ENCODE assay signal across 18 mouse cellular contexts in the genomic region with DNA sequence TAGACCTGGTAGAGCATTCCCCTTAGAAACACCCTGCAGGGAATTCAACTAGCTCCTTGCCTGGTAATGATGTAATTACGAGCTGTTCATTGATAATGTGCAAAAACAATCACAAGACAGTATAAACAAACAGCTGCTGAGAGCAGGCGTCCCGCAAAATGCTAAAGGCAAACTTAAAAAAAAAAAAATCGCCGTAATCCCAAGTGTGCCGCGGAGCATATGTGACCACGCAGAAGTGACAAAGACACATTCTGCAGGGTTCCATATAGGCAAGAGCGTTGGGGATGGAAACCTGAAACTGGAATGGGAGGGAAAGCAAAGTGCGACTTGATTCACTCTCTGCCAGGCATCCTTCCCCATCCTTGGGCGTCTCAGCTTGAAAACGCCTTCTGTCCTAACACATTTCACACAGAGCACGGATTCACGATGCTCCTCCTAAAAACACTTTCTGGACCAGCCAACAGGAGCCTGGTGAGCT. TPM values are rescaled to one million over a fixed set of nuclear protein-coding genes. Genes with fewer than 3 reads are reported as not detected.
DNase-seq lines count a peak whose midpoint lies in the region; ATAC-seq lines count a peak whose summit lies in the region.
"Had no signal": no experiment of that assay in that cellular context is flagged by ENCODE, and none has a peak within 500 bp of the region (broad histone marks: within the 10 kb centered on the region; RNA-seq: fewer than 3 reads in every experiment).

No protein-coding gene starts in this region.

- no peaks in the 10 kb centered on the region for H3K27me3 ChIP-seq in forebrain, embryonic 13.5 days
- no peaks in the 10 kb centered on the region for H3K27me3 ChIP-seq in forebrain, embryonic 10.5 days (ENCODE audit: poor library complexity, severe bottlenecking)
- no peaks in the 10 kb centered on the region for H3K27me3 ChIP-seq in hindbrain, embryonic 15.5 days
- no peaks in the 10 kb centered on the region for H3K27me3 ChIP-seq in hindbrain, embryonic 12.5 days
- no peaks in the 10 kb centered on the region for H3K27me3 ChIP-seq in neural tube, embryonic 13.5 days

- H3K4me2 ChIP-seq in forebrain, embryonic 13.5 days, result no peak overlapping the region
- H3K4me2 ChIP-seq in hindbrain, embryonic 15.5 days, result peak overlapping the region; percentile 31
- H3K4me2 ChIP-seq in hindbrain, embryonic 12.5 days (replicated peaks), result no peak overlapping the region
- H3K4me2 ChIP-seq in neural tube, embryonic 13.5 days, result peak overlapping the region; percentile 18
- H3K4me2 ChIP-seq: heart, embryonic 12.5 days; liver, embryonic 12.5 days had no signal

- no peak overlapping the region for H3K27ac ChIP-seq in forebrain, embryonic 13.5 days
- H3K27ac ChIP-seq in forebrain, embryonic 10.5 days, result no peak overlapping the region
- H3K27ac ChIP-seq in hindbrain, embryonic 15.5 days (replicated peaks), result no peak overlapping the region
- H3K27ac ChIP-seq in hindbrain, embryonic 12.5 days, result no peak overlapping the region
- H3K27ac ChIP-seq in neural tube, embryonic 13.5 days (replicated peaks), result no peak overlapping the region
- H3K27ac ChIP-seq: liver, embryonic 12.5 days had no signal

- H3K36me3 ChIP-seq in forebrain, embryonic 13.5 days (ENCODE audit: poor library complexity, severe bottlenecking), result no peaks in the 10 kb centered on the region
- no peaks in the 10 kb centered on the region for H3K36me3 ChIP-seq in forebrain, embryonic 10.5 days (replicated peaks)
- no peaks in the 10 kb centered on the region for H3K36me3 ChIP-seq in hindbrain, embryonic 15.5 days
- H3K36me3 ChIP-seq in hindbrain, embryonic 12.5 days, result no peaks in the 10 kb centered on the region
- H3K36me3 ChIP-seq in neural tube, embryonic 13.5 days, result no peaks in the 10 kb centered on the region
- H3K36me3 ChIP-seq: heart, embryonic 12.5 days; liver, embryonic 12.5 days had no signal

- H3K9me3 ChIP-seq in forebrain, embryonic 13.5 days (replicated peaks), result no peaks in the 10 kb centered on the region
- no peaks in the 10 kb centered on the region for H3K9me3 ChIP-seq in forebrain, embryonic 10.5 days
- H3K9me3 ChIP-seq in hindbrain, embryonic 15.5 days, result no peaks in the 10 kb centered on the region
- no peaks in the 10 kb centered on the region for H3K9me3 ChIP-seq in hindbrain, embryonic 12.5 days (replicated peaks)
- no peaks in the 10 kb centered on the region for H3K9me3 ChIP-seq in neural tube, embryonic 13.5 days
- H3K9me3 ChIP-seq: liver, embryonic 12.5 days had no signal

- no peak overlapping the region for H3K4me3 ChIP-seq in forebrain, embryonic 13.5 days
- no peak overlapping the region for H3K4me3 ChIP-seq in forebrain, embryonic 10.5 days
- no peak overlapping the region for H3K4me3 ChIP-seq in hindbrain, embryonic 15.5 days
- H3K4me3 ChIP-seq in hindbrain, embryonic 12.5 days, result no peak overlapping the region
- no peak overlapping the region for H3K4me3 ChIP-seq in neural tube, embryonic 13.5 days
- H3K4me3 ChIP-seq: erythroblast, embryonic 14.5 days; heart, embryonic 12.5 days; liver, embryonic 12.5 days had no signal

- DNase-seq in forebrain, embryonic 10.5 days (ENCODE audit: extremely low spot score, low spot score), result no peak
- DNase-seq in neural tube, embryonic 10.5 days (ENCODE audit: extremely low spot score, low spot score), result no peak
- DNase-seq in telencephalon, adult 2 months (ENCODE audit: low read depth, low spot score), result peak; percentile 84
- DNase-seq in urinary bladder, postnatal 25 days (ENCODE audit: low spot score), result no peak
- DNase-seq: adrenal gland, postnatal 36 days; cerebellum, adult 11-12 months; gastrocnemius, postnatal 10 days; kidney, postnatal 25 days; layer of hippocampus, postnatal 36 days had no signal

- 51% methylated on average over 14 of the region's 14 CpGs for WGBS in forebrain, embryonic 13.5 days
- WGBS in forebrain, embryonic 10.5 days, result 71% methylated on average over 14 of the region's 14 CpGs
- 57% methylated on average over 14 of the region's 14 CpGs for WGBS in hindbrain, embryonic 15.5 days
- 69% methylated on average over 14 of the region's 14 CpGs for WGBS in hindbrain, embryonic 12.5 days
- WGBS in neural tube, embryonic 13.5 days, result 58% methylated on average over 14 of the region's 14 CpGs

- H3K4me1 ChIP-seq in forebrain, embryonic 13.5 days, result peaks cover 8% of the 10 kb centered on the region; the same call in 1 of the 2 replicates
- H3K4me1 ChIP-seq in forebrain, embryonic 10.5 days, result no peaks in the 10 kb centered on the region
- no peaks in the 10 kb centered on the region for H3K4me1 ChIP-seq in hindbrain, embryonic 15.5 days (replicated peaks)
- H3K4me1 ChIP-seq in hindbrain, embryonic 12.5 days, result no peaks in the 10 kb centered on the region
- H3K4me1 ChIP-seq in neural tube, embryonic 13.5 days (replicated peaks), result 0 out of 2 replicates have a peak, but pooled peaks cover 6% of the 10 kb centered on the region
- H3K4me1 ChIP-seq: heart, embryonic 12.5 days; liver, embryonic 12.5 days had no signal

- ATAC-seq in forebrain, embryonic 13.5 days, result peak; percentile 81
- ATAC-seq in hindbrain, embryonic 15.5 days (ENCODE audit: low FRiP score, low read depth), result no peak
- ATAC-seq in hindbrain, embryonic 12.5 days (ENCODE audit: low FRiP score), result no peak
- ATAC-seq in neural tube, embryonic 13.5 days (ENCODE audit: low read depth), result no peak
- ATAC-seq: intestine, postnatal 0 days; liver, embryonic 12.5 days; midbrain, embryonic 16.5 days had no signal

- no peak overlapping the region for H3K9ac ChIP-seq in forebrain, embryonic 13.5 days
- no peak overlapping the region for H3K9ac ChIP-seq in hindbrain, embryonic 15.5 days
- no peak overlapping the region for H3K9ac ChIP-seq in hindbrain, embryonic 12.5 days
- no peak overlapping the region for H3K9ac ChIP-seq in neural tube, embryonic 13.5 days
- H3K9ac ChIP-seq: heart, embryonic 12.5 days; liver, embryonic 12.5 days had no signal

RNA-seq across cellular contexts. Expression of a gene that starts 28.0 kb away (rescaled TPM):
- 555 and 645 TPM in 2 replicates for polyA plus RNA-seq in forebrain, embryonic 13.5 days (2015; fragmentation: Nextera tagmentation; extraction: Ambion mirVana)
- 744 and 763 TPM in 2 replicates for polyA plus RNA-seq in forebrain, embryonic 10.5 days (2016; fragmentation: Nextera tagmentation; extraction: Ambion mirVana)
- polyA plus RNA-seq in hindbrain, embryonic 15.5 days (2015; fragmentation: Nextera tagmentation; extraction: Ambion mirVana), result 489 and 545 TPM in 2 replicates
- polyA plus RNA-seq in hindbrain, embryonic 12.5 days (2016; fragmentation: Nextera tagmentation; extraction: Ambion mirVana), result 659 and 677 TPM in 2 replicates
- 666 and 672 TPM in 2 replicates for polyA plus RNA-seq in neural tube, embryonic 13.5 days (2015; fragmentation: Nextera tagmentation; extraction: Ambion mirVana)

Comparison
In these comparisons a context has a peak if more than half of its experiments do, and no peak if none do; other contexts are left out.
1. H3K4me2 ChIP-seq: peak in hindbrain, embryonic 15.5 days (single experiment) and neural tube, embryonic 13.5 days (single experiment); none in forebrain, embryonic 13.5 days (single experiment) and hindbrain, embryonic 12.5 days (single experiment).